Mouse (Mus musculus): ENCODE results near the gene Slc12a8. TPM values are rescaled to one million over a fixed set of nuclear protein-coding genes. Genes with fewer than 3 reads are reported as not detected.

The Slc12a8 gene
- total RNA-seq, 2 experiments from 2014 or later, result 1.1 to 1.4 TPM

- intact Hi-C loops (cut with DNase I), result no loop called here
- no peak for DNase-seq (ENCODE audit: extremely low spot score in 1 of 2, low spot score in 2 of 2)
Observed at GRCm38 (mm10) chr16:33682651-33683050, 165.5 kb downstream of the Slc12a8 start.

GRCm38 (mm10) chr16:33683206-33684161 is 166.4 kb downstream of the Slc12a8 start:
- intact Hi-C loops (cut with DNase I), result no loop called here
- DNase-seq (ENCODE audit: extremely low spot score in 1 of 2, low spot score in 2 of 2), result no peak

GRCm38 (mm10) chr16:33684162-33684702 is 167.1 kb downstream of the Slc12a8 start, which contains the start of gene Heg1:
Gene Heg1, plus strand, starts transcription at chr16:33684370.
- intact Hi-C loops (cut with DNase I), result no loop called here
- peak in 1 of 2 experiments; percentile 91 for DNase-seq (ENCODE audit: extremely low spot score in 1 of 2, low spot score in 2 of 2)

- intact Hi-C loops (cut with DNase I), result no loop called here
- DNase-seq (ENCODE audit: extremely low spot score in 1 of 2, low spot score in 2 of 2), result no peak
Observed at GRCm38 (mm10) chr16:33684703-33685701, 167.9 kb downstream of the Slc12a8 start.

GRCm38 (mm10) chr16:33686056-33686455 is 168.9 kb downstream of the Slc12a8 start:
- no peak for DNase-seq (ENCODE audit: extremely low spot score in 1 of 2, low spot score in 2 of 2)
- intact Hi-C loops (cut with DNase I), result no loop called here

GRCm38 (mm10) chr16:33687724-33688123 is 170.6 kb downstream of the Slc12a8 start:
- DNase-seq (ENCODE audit: extremely low spot score in 1 of 2, low spot score in 2 of 2), result no peak
- intact Hi-C loops (cut with DNase I), result no loop called here

GRCm38 (mm10) chr16:33690975-33691747 is 174.0 kb downstream of the Slc12a8 start:
- DNase-seq (ENCODE audit: extremely low spot score in 1 of 2, low spot score in 2 of 2), result no peak
- intact Hi-C loops (cut with DNase I), result no loop called here

GRCm38 (mm10) chr16:33693553-33693952 is 176.4 kb downstream of the Slc12a8 start:
- intact Hi-C loops (cut with DNase I), result no loop called here
- no peak for DNase-seq (ENCODE audit: extremely low spot score in 1 of 2, low spot score in 2 of 2)

GRCm38 (mm10) chr16:33696811-33697575 is 179.9 kb downstream of the Slc12a8 start:
- DNase-seq (ENCODE audit: extremely low spot score in 1 of 2, low spot score in 2 of 2), result peak; percentile 30 to 66
- intact Hi-C loops (cut with DNase I), result no loop called here

- intact Hi-C loops (cut with DNase I), result no loop called here
- DNase-seq (ENCODE audit: extremely low spot score in 1 of 2, low spot score in 2 of 2), result no peak
Observed at GRCm38 (mm10) chr16:33697576-33698276, 180.6 kb downstream of the Slc12a8 start.

GRCm38 (mm10) chr16:33698277-33698790 is 181.2 kb downstream of the Slc12a8 start:
- DNase-seq (ENCODE audit: extremely low spot score in 1 of 2, low spot score in 2 of 2), result no peak
- intact Hi-C loops (cut with DNase I), result no loop called here

- intact Hi-C loops (cut with DNase I), result no loop called here
- DNase-seq (ENCODE audit: extremely low spot score in 1 of 2, low spot score in 2 of 2), result no peak
Observed at GRCm38 (mm10) chr16:33700584-33700983, 183.5 kb downstream of the Slc12a8 start.

- DNase-seq (ENCODE audit: extremely low spot score in 1 of 2, low spot score in 2 of 2), result no peak
- intact Hi-C loops (cut with DNase I), result no loop called here
Observed at GRCm38 (mm10) chr16:33701872-33702271, 184.7 kb downstream of the Slc12a8 start.

GRCm38 (mm10) chr16:33704289-33704688 is 187.2 kb downstream of the Slc12a8 start:
- no peak for DNase-seq (ENCODE audit: extremely low spot score in 1 of 2, low spot score in 2 of 2)
- intact Hi-C loops (cut with DNase I), result no loop called here

- peak in 1 of 2 experiments; percentile 65 for DNase-seq (ENCODE audit: extremely low spot score in 1 of 2, low spot score in 2 of 2)
- intact Hi-C loops (cut with DNase I), result no loop called here
Observed at GRCm38 (mm10) chr16:33705258-33705657, 188.1 kb downstream of the Slc12a8 start.

- DNase-seq (ENCODE audit: extremely low spot score in 1 of 2, low spot score in 2 of 2), result no peak
- intact Hi-C loops (cut with DNase I), result no loop called here
Observed at GRCm38 (mm10) chr16:33706111-33706890, 189.2 kb downstream of the Slc12a8 start.
